In the genomic region with DNA sequence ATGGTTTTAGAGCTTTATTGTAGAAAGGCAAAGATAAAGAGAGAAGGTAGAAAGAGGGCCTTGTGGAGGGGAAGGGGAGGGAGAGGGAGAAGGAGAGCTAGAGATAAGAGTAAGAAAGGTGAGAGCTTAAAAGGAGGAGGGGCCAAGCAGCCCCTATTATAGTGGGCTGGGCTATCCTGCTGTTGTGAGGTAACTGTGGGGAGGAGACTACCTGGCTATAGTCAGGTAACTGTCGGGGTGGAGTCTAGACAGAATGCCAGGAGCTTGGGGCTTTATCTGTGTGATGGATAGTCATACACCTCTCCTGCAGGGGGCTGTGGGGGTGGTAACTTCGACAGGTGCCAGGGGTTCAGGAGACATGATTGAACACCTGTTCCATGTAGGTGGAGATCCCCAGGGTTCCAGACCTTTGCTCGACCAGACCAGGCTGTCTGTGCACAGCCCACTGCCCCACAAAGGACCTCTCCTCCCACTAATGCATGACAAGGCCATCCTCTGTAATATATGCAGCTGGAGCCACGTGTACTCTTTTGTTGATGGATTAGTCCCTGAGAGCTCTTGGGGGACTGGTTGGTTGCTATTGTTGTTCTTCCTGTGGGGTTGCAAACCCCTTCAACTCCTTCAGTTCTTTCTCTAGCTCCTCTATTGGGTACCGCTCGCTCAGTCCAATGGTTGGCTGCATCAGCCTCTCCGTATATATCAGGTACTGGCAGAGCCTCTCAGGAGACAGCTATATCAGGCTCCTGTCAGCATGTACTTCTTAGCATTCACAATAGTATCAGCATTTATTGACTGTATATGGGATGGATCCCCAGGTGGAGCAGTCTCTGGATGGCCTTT, we compare ENCODE assay signal across 20 mouse cellular contexts. TPM values are rescaled to one million over a fixed set of nuclear protein-coding genes. Genes with fewer than 3 reads are reported as not detected.
DNase-seq lines count a peak whose midpoint lies in the region; ATAC-seq and TF ChIP-seq lines count a peak whose summit lies in the region.
"Had no signal": no experiment of that assay in that cellular context is flagged by ENCODE, and none has a peak within 500 bp of the region (broad histone marks: within the 10 kb centered on the region; RNA-seq: fewer than 3 reads in every experiment).

No protein-coding gene starts in this region.

- WGBS in heart, embryonic 11.5 days (ENCODE audit: insufficient replicate concordance), result 40% methylated on average over 7 of the region's 7 CpGs
- WGBS in kidney, embryonic 16.5 days, result 38% methylated on average over 7 of the region's 7 CpGs
- WGBS in kidney, adult 2 months, result 53% methylated on average over 7 of the region's 7 CpGs
- WGBS in intestine, embryonic 15.5 days, result 31% methylated on average over 7 of the region's 7 CpGs

- no peak overlapping the region for H3K4me3 ChIP-seq in heart, embryonic 11.5 days (ENCODE audit: low read depth, low read length)
- no peak overlapping the region for H3K4me3 ChIP-seq in kidney, embryonic 16.5 days (ENCODE audit: low read length)
- H3K4me3 ChIP-seq in kidney, adult 2 months (ENCODE audit: insufficient read depth, low read depth, low read length), result no peak overlapping the region
- H3K4me3 ChIP-seq in ES-Bruce4 (ENCODE audit: low read depth, low read length), result peak overlapping the region; percentile 70
- H3K4me3 ChIP-seq in intestine, embryonic 15.5 days (replicated peaks), result no peak overlapping the region
- H3K4me3 ChIP-seq: left cerebral cortex, adult 2 months; limb, embryonic 12.5 days; liver, embryonic 15.5 days had no signal

- H3K27ac ChIP-seq in heart, embryonic 11.5 days (ENCODE audit: low read depth, low read length), result no peak overlapping the region
- H3K27ac ChIP-seq in kidney, embryonic 16.5 days (ENCODE audit: low read length), result no peak overlapping the region
- H3K27ac ChIP-seq in kidney, adult 2 months (ENCODE audit: insufficient read depth, low read depth, low read length), result no peak overlapping the region
- peak overlapping the region; percentile 58 for H3K27ac ChIP-seq in ES-Bruce4 (ENCODE audit: insufficient read depth, low read length)
- H3K27ac ChIP-seq in intestine, embryonic 15.5 days, result no peak overlapping the region
- H3K27ac ChIP-seq: kidney, postnatal 0 days; left cerebral cortex, adult 2 months; limb, embryonic 12.5 days; liver, embryonic 15.5 days had no signal

- H3K27me3 ChIP-seq in heart, embryonic 11.5 days (ENCODE audit: control insufficient read depth, insufficient read depth, low read length), result no peaks in the 10 kb centered on the region; the same call in 1 of the 2 replicates
- no peaks in the 10 kb centered on the region for H3K27me3 ChIP-seq in kidney, embryonic 16.5 days (ENCODE audit: insufficient read depth, low read length)
- no peaks in the 10 kb centered on the region for H3K27me3 ChIP-seq in kidney, adult 2 months (replicated peaks; ENCODE audit: control insufficient read depth, insufficient read depth, low read length)
- no peaks in the 10 kb centered on the region for H3K27me3 ChIP-seq in ES-Bruce4 (ENCODE audit: control insufficient read depth, insufficient read depth, low read length, poor library complexity, severe bottlenecking)
- no peaks in the 10 kb centered on the region for H3K27me3 ChIP-seq in intestine, embryonic 15.5 days (replicated peaks)

- 0 out of 2 replicates have a peak, but pooled peaks cover 3% of the 10 kb centered on the region for H3K9me3 ChIP-seq in heart, embryonic 11.5 days (replicated peaks; ENCODE audit: control insufficient read depth, low read length)
- no peaks in the 10 kb centered on the region; the same call in 1 of the 2 replicates for H3K9me3 ChIP-seq in kidney, embryonic 16.5 days (ENCODE audit: low read length)
- H3K9me3 ChIP-seq in ES-Bruce4 (replicated peaks; ENCODE audit: control insufficient read depth, insufficient read depth, low read length, poor library complexity, severe bottlenecking), result no peaks in the 10 kb centered on the region
- no peaks in the 10 kb centered on the region for H3K9me3 ChIP-seq in intestine, embryonic 15.5 days
- H3K9me3 ChIP-seq: liver, embryonic 15.5 days had no signal

- no peaks in the 10 kb centered on the region for H3K36me3 ChIP-seq in heart, embryonic 11.5 days (ENCODE audit: control insufficient read depth, insufficient read depth, low read length)
- H3K36me3 ChIP-seq in kidney, embryonic 16.5 days (ENCODE audit: insufficient read depth, low read length), result no peaks in the 10 kb centered on the region
- H3K36me3 ChIP-seq in kidney, adult 2 months (ENCODE audit: control insufficient read depth, insufficient read depth, low read length), result no peaks in the 10 kb centered on the region
- H3K36me3 ChIP-seq in ES-Bruce4 (ENCODE audit: control insufficient read depth, insufficient read depth, low read length, poor library complexity, severe bottlenecking), result no peaks in the 10 kb centered on the region
- H3K36me3 ChIP-seq in intestine, embryonic 15.5 days, result no peaks in the 10 kb centered on the region
- H3K36me3 ChIP-seq: limb, embryonic 12.5 days; liver, embryonic 15.5 days had no signal

- no peak for ATAC-seq in heart, embryonic 11.5 days (replicated peaks; ENCODE audit: insufficient number of reproducible peaks, low FRiP score, low TSS enrichment)
- no peak for ATAC-seq in kidney, embryonic 16.5 days (ENCODE audit: low FRiP score, low TSS enrichment)
- ATAC-seq in intestine, embryonic 15.5 days, result peak; percentile 81
- no peak for ATAC-seq in megakaryocyte-erythroid progenitor cell, adult 5-6 weeks (replicated peaks; ENCODE audit: low FRiP score, low TSS enrichment, poor library complexity, severe bottlenecking)
- ATAC-seq: activated CD4-positive, CD25-positive, alpha-beta regulatory T cell, adult 4 months; forebrain, embryonic 14.5 days had no signal

- TF ChIP-seq EP300 in ES-Bruce4 (IDR thresholded peaks at IDR 0.05; ENCODE audit: insufficient read depth, low read depth, low read length), result 0 out of 2 replicates have a peak, but pooled peaks have one; percentile 37

- peak; percentile 62 for DNase-seq in heart, adult 11 months
- no peak for DNase-seq in kidney, adult 2 months
- no peak for DNase-seq in adrenal gland, postnatal 36 days
- DNase-seq: adrenal gland, postnatal 14 days; cerebellum, adult 9-10 months; gastrocnemius, postnatal 36 days; lung, postnatal 10 days; retina, postnatal 1 day; right cerebral cortex, postnatal 4 days had no signal

- TF ChIP-seq POLR2A in kidney, adult 2 months (IDR thresholded peaks at IDR 0.05; ENCODE audit: low read depth, low read length), result no peak
- TF ChIP-seq POLR2A in ES-Bruce4 (IDR thresholded peaks at IDR 0.05; ENCODE audit: insufficient read depth, low read length), result no peak

- H3K4me2 ChIP-seq in heart, embryonic 11.5 days, result no peak overlapping the region
- peak overlapping the region; percentile 38 for H3K4me2 ChIP-seq in kidney, embryonic 16.5 days (replicated peaks; ENCODE audit: low read depth, low read length)
- H3K4me2 ChIP-seq in intestine, embryonic 15.5 days (replicated peaks), result peak overlapping the region; percentile 46; the same call in 1 of the 2 replicates
- H3K4me2 ChIP-seq: liver, embryonic 15.5 days had no signal

- H3K4me1 ChIP-seq in heart, embryonic 11.5 days (ENCODE audit: control insufficient read depth, insufficient read depth, low read length), result no peaks in the 10 kb centered on the region
- no peaks in the 10 kb centered on the region for H3K4me1 ChIP-seq in kidney, embryonic 16.5 days (ENCODE audit: insufficient read depth, low read length)
- no peaks in the 10 kb centered on the region for H3K4me1 ChIP-seq in kidney, adult 2 months (ENCODE audit: control insufficient read depth, insufficient read depth, low read length)
- H3K4me1 ChIP-seq in ES-Bruce4 (ENCODE audit: control insufficient read depth, insufficient read depth, low read length), result peaks cover 2% of the 10 kb centered on the region
- H3K4me1 ChIP-seq in intestine, embryonic 15.5 days (replicated peaks), result no peaks in the 10 kb centered on the region
- H3K4me1 ChIP-seq: liver, embryonic 15.5 days had no signal

- no peak for TF ChIP-seq CTCF in kidney, adult 2 months (conservative IDR thresholded peaks at IDR 0.05; ENCODE audit: insufficient read depth, insufficient read length, low read depth, low read length)
- TF ChIP-seq CTCF in ES-Bruce4 (IDR thresholded peaks at IDR 0.05; ENCODE audit: low read depth, low read length), result no peak

- H3K9ac ChIP-seq in heart, embryonic 11.5 days (ENCODE audit: low read depth, low read length), result no peak overlapping the region
- H3K9ac ChIP-seq in kidney, embryonic 16.5 days (replicated peaks; ENCODE audit: low read length), result no peak overlapping the region
- H3K9ac ChIP-seq in ES-Bruce4 (ENCODE audit: low read depth, poor library complexity, severe bottlenecking), result peak overlapping the region; percentile 63
- no peak overlapping the region for H3K9ac ChIP-seq in intestine, embryonic 15.5 days
- H3K9ac ChIP-seq: limb, embryonic 12.5 days; liver, embryonic 15.5 days had no signal

RNA-seq across cellular contexts. Expression of gene Tnpo3, which starts 30.1 kb away (rescaled TPM):
- 64.5 and 83.9 TPM in 2 replicates for polyA plus RNA-seq in heart, embryonic 11.5 days (2014; fragmentation: Nextera tagmentation; extraction: Ambion mirVana)
- 101 and 106 TPM in 2 replicates for polyA plus RNA-seq in kidney, embryonic 16.5 days (2015; fragmentation: Nextera tagmentation; extraction: Ambion mirVana)
- polyA plus RNA-seq in kidney, adult 2 months (2012; rRNA removed), result 50.0 and 56.8 TPM in 2 replicates
- 127 and 130 TPM in 2 replicates for polyA plus RNA-seq in ES-Bruce4 (2011; ENCODE audit: insufficient read depth, insufficient read length, low read depth, missing spikeins)
- 72.6 and 78.8 TPM in 2 replicates for polyA plus RNA-seq in intestine, embryonic 15.5 days (2015; fragmentation: Nextera tagmentation; extraction: Ambion mirVana)
- 117 and 122 TPM in 2 replicates for total RNA-seq in megakaryocyte-erythroid progenitor cell, adult 5-6 weeks (2014; fragmentation: Nextera tagmentation)
- 76.6 and 89.5 TPM in 2 replicates for total RNA-seq in megakaryocyte-erythroid progenitor cell, adult 5-6 weeks (2017)
- 10 to 100 TPM; 51.6 to 56.5 TPM for total RNA-seq in adrenal gland, postnatal 36 days (2021)

RNA-seq across cellular contexts. Expression of gene Tspan33, which starts 54.2 kb away (rescaled TPM):
- polyA plus RNA-seq in heart, embryonic 11.5 days (2014; fragmentation: Nextera tagmentation; extraction: Ambion mirVana), result 11.9 and 12.1 TPM in 2 replicates
- polyA plus RNA-seq in kidney, embryonic 16.5 days (2015; fragmentation: Nextera tagmentation; extraction: Ambion mirVana), result 11.7 and 18.5 TPM in 2 replicates
- polyA plus RNA-seq in kidney, adult 2 months (2012; rRNA removed), result 34.1 and 39.8 TPM in 2 replicates
- 7.1 and 9.6 TPM in 2 replicates for polyA plus RNA-seq in ES-Bruce4 (2011; ENCODE audit: insufficient read depth, insufficient read length, low read depth, missing spikeins)
- polyA plus RNA-seq in intestine, embryonic 15.5 days (2015; fragmentation: Nextera tagmentation; extraction: Ambion mirVana), result 5.2 and 6.8 TPM in 2 replicates
- 88.1 and 106 TPM in 2 replicates for total RNA-seq in megakaryocyte-erythroid progenitor cell, adult 5-6 weeks (2014; fragmentation: Nextera tagmentation)
- total RNA-seq in megakaryocyte-erythroid progenitor cell, adult 5-6 weeks (2017), result 36.2 and 60.3 TPM in 2 replicates
- 1 to 10 TPM; 1.7 to 2.0 TPM for total RNA-seq in adrenal gland, postnatal 36 days (2021)
